Mouse (Mus musculus) ES-E14 (cell line): Measurements from ENCODE around the gene Lrp11. TPM values are rescaled to one million over a fixed set of nuclear protein-coding genes. Genes with fewer than 3 reads are reported as not detected.

Experiments
- DNase-seq: peaks from one replicate; pipeline ENCODE4 v3.0.0-alpha.2; 2013; ENCODE audit warnings: low read depth, low spot score
- H3K27ac ChIP-seq: 2 replicates; pipeline ENCODE4 v1.5.1; 2012; ENCODE audit warnings: low read depth, mild to moderate bottlenecking, low read length, moderate library complexity, mixed read lengths; ENCODE audit not compliant: poor library complexity, insufficient read depth, severe bottlenecking
- H3K36me3 ChIP-seq: 2 replicates; pipeline ENCODE4 v1.6.1; 2012; ENCODE audit warnings: mild to moderate bottlenecking, low read length, moderate library complexity, mixed read lengths; ENCODE audit not compliant: control insufficient read depth, poor library complexity, insufficient read depth, severe bottlenecking
- H3K4me1 ChIP-seq, 2 experiments: fragments of 150-350 bp in 1 of 2; sonication (generic) in 1 of 2; 2 replicates each; pipeline ENCODE4 v1.6.1; 2012; ENCODE audit warnings: low read length in 2 of 2, mild to moderate bottlenecking in 1 of 2, mixed read lengths in 1 of 2; ENCODE audit not compliant: control insufficient read depth in 2 of 2, insufficient read depth in 2 of 2, poor library complexity in 1 of 2
- H3K4me3 ChIP-seq, 2 experiments: fragments of 150-350 bp in 1 of 2; sonication (generic) in 1 of 2; 2 replicates each; pipeline ENCODE4 v1.5.1; 2012; ENCODE audit warnings: low read length in 2 of 2, low read depth in 1 of 2, mild to moderate bottlenecking in 1 of 2, mixed read lengths in 1 of 2; ENCODE audit not compliant: insufficient read depth in 1 of 2, poor library complexity in 1 of 2, severe bottlenecking in 1 of 2
- H3K9ac ChIP-seq: 2 replicates; pipeline ENCODE4 v1.6.1; 2012; ENCODE audit warnings: low read depth, mild to moderate bottlenecking, low read length, mixed read lengths; ENCODE audit not compliant: poor library complexity, insufficient read depth, severe bottlenecking
- H3K9me3 ChIP-seq: fragments of 150-350 bp; sonication (generic); 2 replicates; pipeline ENCODE4 v1.6.1; 2012; ENCODE audit warnings: low read depth, mild to moderate bottlenecking, low read length; ENCODE audit not compliant: control insufficient read depth, insufficient read depth
- CHD2 ChIP-seq: IDR thresholded peaks from 2 replicates; pipeline ENCODE4 v1.6.1; 2014; ENCODE audit warnings: mild to moderate bottlenecking, low read depth, low read length, inconsistent platforms
- HCFC1 ChIP-seq: IDR thresholded peaks from 2 replicates; pipeline ENCODE4 v1.6.1; 2012; ENCODE audit warnings: low read length, inconsistent platforms, borderline replicate concordance; ENCODE audit not compliant: insufficient read depth
- MAFK ChIP-seq: IDR thresholded peaks from 2 replicates; pipeline ENCODE4 v1.6.1; 2014; ENCODE audit warnings: mild to moderate bottlenecking, low read depth, low read length, inconsistent platforms; ENCODE audit not compliant: insufficient read depth
- ZC3H11A ChIP-seq: IDR thresholded peaks from 2 replicates; pipeline ENCODE4 v1.6.1; 2012; ENCODE audit warnings: low read depth, mild to moderate bottlenecking, inconsistent platforms, low read length, borderline replicate concordance
- ZNF384 ChIP-seq: IDR thresholded peaks from 2 replicates; pipeline ENCODE4 v1.6.1; 2012; ENCODE audit warnings: low read depth, low read length, inconsistent platforms
- in situ Hi-C, 2 experiments: fragments of 600-800 bp; cut with MboI; formaldehyde crosslinking; loops; one replicate each; pipeline ENCODE4 v1.15.1; 2025; ENCODE audit warnings: low sequenced_read_pairs in 2 of 2, inconsistent platforms in 1 of 2; ENCODE audit not compliant: unreplicated experiment in 2 of 2
- total RNA-seq: library from RNA; depleted of rRNA; stranded (reverse); fragments of 300-350 nt; gene quantifications from 2 replicates; pipeline ENCODE4 v1.2.3, GENCODE M21; 2012

Lrp11 gene
- total RNA-seq, 1 experiment, result 25.6 TPM

DNA sequence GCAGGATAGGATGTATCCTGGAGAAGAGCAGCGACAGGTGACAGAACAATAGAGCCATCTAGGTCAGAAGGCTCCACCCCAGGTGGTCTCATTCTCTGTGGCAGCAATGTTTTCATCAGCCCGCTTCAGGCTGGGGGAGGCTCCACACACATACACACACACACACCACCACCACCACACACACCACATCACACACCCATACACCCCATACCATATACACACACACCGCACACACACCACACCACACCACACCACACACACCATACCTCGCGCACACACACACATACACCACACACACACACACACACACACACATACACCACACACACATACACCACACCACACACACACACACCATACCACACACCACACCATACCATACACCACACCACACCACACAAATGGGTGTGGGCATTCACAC is 30.2 kb downstream of the Lrp11 start:
- no peaks in the 10 kb centered on the region for H3K9me3 ChIP-seq
- H3K4me3 ChIP-seq, result no peak overlapping the region
- H3K27ac ChIP-seq, result no peak overlapping the region
- TF ChIP-seq MAFK (no peak), CHD2 (no peak), ZC3H11A (no peak), ZNF384 (no peak), HCFC1 (no peak)
- no peak for DNase-seq
- peaks cover 7 to 18% of the 10 kb centered on the region in 2 experiments; a peak in 3 of 4 replicates for H3K4me1 ChIP-seq
- peaks cover 1% of the 10 kb centered on the region; the same call in 1 of the 2 replicates for H3K36me3 ChIP-seq
- in situ Hi-C loops, result no loop called here
- H3K9ac ChIP-seq, result no peak overlapping the region

DNA sequence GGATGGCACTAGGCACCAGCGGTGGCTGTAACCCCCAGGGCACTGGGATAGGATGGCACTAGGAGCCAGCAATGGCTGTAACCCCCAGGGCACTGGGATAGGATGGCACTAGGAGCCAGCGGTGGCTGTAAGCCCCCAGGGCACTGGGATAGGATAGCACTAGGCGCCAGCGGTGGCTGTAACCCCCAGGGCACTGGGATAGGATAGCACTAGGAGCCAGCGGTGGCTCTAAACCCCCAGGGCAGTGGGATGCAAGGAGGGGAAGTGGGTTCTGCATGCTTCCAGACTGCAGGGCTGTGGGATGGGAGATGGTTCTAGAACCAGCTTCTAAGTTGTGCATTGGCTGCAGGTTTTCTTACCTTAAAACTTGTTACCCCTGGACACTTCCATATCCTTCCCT is 31.1 kb downstream of the Lrp11 start:
- H3K4me3 ChIP-seq, result no peak overlapping the region
- in situ Hi-C loops, result no loop called here
- peaks cover 7 to 18% of the 10 kb centered on the region in 2 experiments; a peak in 3 of 4 replicates for H3K4me1 ChIP-seq
- H3K27ac ChIP-seq, result no peak overlapping the region
- H3K36me3 ChIP-seq, result peaks cover 1% of the 10 kb centered on the region; the same call in 1 of the 2 replicates
- no peak for DNase-seq
- H3K9ac ChIP-seq, result no peak overlapping the region
- TF ChIP-seq ZC3H11A, result no peak
- TF ChIP-seq MAFK, result no peak
- TF ChIP-seq CHD2, result no peak
- TF ChIP-seq ZNF384, result no peak
- TF ChIP-seq HCFC1, result no peak
- H3K9me3 ChIP-seq, result no peaks in the 10 kb centered on the region

DNA sequence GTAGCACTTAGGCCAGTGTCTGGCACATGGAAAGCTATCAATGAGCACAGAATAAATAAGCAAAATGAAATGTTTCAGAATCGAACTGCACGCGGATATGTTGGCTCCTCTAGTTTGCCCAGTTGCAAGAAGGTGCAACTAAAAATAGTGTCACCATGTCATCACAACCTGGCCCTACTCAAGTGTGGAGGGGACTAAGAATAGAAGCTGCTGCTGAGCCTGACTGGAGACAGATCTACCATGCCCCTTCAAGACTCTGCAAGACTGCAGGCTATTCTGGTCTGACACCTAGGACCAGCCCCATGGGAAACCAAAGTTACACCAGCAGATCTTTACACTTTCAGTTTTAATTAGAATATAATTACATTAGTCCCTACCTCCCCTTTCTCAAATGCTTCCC is 32.8 kb downstream of the Lrp11 start:
- in situ Hi-C loops, result no loop called here
- no peak for DNase-seq
- peaks cover 1% of the 10 kb centered on the region; the same call in 1 of the 2 replicates for H3K36me3 ChIP-seq
- TF ChIP-seq ZNF384, result no peak
- no peak for TF ChIP-seq MAFK
- no peak for TF ChIP-seq ZC3H11A
- TF ChIP-seq HCFC1, result no peak
- TF ChIP-seq CHD2, result no peak
- H3K4me1 ChIP-seq, result peaks cover 7 to 18% of the 10 kb centered on the region in 2 experiments; a peak in 3 of 4 replicates
- H3K4me3 ChIP-seq, result no peak overlapping the region
- H3K9me3 ChIP-seq, result no peaks in the 10 kb centered on the region
- no peak overlapping the region for H3K9ac ChIP-seq
- no peak overlapping the region for H3K27ac ChIP-seq

DNA sequence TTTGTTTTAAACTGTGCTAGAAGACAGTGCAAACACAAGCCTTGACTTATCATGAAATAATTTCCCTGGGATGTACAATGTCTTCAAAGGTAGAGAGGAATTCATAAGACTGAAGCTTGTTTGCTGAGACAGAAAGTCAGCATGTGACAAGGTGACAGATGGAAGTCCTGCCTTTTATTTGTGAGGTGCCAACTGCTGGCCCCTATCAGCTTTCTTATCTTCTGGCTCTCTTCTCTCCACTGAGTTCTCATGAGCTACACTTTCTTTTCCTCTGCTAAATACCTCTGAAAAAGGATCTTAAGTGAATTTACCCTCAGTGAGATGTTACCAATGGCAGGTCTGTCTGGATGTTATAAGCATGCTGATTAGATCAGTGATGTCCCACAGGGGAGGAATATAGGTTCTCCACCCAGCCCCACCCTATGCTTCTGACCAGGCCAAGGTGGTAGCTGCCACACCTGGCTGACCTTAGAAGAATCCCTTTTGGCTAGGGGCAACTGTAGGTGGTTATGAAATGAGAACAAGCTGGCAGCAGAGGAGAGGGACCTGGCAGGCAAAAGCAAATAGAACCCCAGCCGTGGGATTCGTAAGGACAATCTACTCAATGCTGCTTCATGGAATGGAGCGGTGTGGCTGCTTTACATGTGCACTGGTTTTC is 34.4 kb downstream of the Lrp11 start:
- H3K27ac ChIP-seq, result no peak overlapping the region
- TF ChIP-seq CHD2 (no peak), MAFK (no peak), HCFC1 (no peak), ZC3H11A (no peak), ZNF384 (no peak)
- peaks cover 1% of the 10 kb centered on the region; the same call in 1 of the 2 replicates for H3K36me3 ChIP-seq
- no peaks in the 10 kb centered on the region for H3K9me3 ChIP-seq
- DNase-seq, result no peak
- in situ Hi-C loops, result no loop called here
- H3K9ac ChIP-seq, result no peak overlapping the region
- no peak overlapping the region for H3K4me3 ChIP-seq
- H3K4me1 ChIP-seq, result peaks cover 7 to 20% of the 10 kb centered on the region in 2 experiments; a peak in 3 of 4 replicates
